Mouse (Mus musculus): ENCODE data around the gene Gm49373. TPM values are rescaled to one million over a fixed set of nuclear protein-coding genes. Genes with fewer than 3 reads are reported as not detected.

Gm49373 gene
- 1 to 10 TPM; 1.4 to 1.5 TPM for total RNA-seq (2021)
- long read RNA-seq = 0 reads

DNA sequence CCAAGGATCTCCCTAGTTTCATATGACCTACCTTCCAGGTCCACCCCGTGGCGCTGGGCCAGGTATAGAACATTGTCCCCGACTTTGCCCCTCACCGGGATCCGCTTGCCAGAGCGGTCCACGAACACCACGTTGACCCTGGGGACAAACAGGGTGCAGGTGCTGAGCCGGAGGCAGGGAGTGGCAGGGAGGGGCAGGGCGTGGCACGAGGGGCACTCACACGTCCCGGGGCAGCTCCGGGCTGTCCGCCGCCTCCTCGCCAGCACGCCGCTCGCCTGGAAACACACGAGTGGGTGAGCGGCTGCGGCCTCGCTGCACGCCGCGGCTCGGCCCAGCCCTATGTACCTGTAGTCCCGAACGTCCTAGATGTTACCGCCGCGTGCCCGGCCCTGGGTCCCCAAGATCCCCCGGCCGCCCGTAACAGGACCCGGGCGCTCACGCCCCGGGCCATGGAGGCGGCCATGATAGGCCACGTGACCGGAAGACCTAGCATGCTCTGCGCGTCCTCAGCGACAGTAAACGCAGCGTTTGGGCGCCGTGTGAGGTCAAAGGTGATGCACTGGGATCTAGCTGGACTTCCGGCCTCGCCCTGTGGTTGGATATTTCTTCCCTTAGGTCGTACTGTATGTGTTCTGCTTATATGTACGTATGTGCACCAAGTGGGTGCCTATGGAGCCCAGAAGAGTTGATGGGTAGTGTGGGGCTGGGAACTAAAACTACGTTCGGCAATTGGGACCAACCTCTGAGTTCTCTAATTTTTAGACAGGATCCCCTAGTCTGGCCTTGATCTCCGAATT lies at the start of gene Gm49373, which contains the start of gene Fdx1l:
TSS of gene Gm49373 (minus strand) at position 53 of the 797 bp plus-strand sequence.
TSS of gene Fdx1l (minus strand) at position 571 of the 797 bp plus-strand sequence.
- peak; percentile 89 to 91 for DNase-seq (ENCODE audit: low spot score in 2 of 2)

DNA sequence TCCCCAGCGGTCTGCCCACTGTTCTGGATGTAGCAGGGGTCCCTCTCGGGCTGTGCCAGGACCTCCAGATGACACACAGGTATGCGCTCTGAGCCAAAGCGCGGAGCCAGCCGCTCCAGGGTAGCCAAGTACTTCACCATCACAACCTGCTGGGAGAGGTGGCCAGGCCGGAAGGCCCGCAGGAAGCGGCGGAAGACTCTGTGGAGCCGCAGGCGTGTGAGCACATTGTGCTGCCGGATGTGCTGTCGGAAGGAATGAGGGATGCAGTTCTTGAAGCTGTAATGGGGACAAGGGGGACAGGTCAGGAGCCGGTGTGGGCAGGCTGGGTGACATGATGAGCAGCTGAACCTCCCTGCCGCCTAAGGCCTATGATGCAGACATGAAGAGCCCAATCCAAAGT lies 48.6 kb upstream of the Gm49373 start:
- no peak for DNase-seq (ENCODE audit: low spot score in 2 of 2)

DNA sequence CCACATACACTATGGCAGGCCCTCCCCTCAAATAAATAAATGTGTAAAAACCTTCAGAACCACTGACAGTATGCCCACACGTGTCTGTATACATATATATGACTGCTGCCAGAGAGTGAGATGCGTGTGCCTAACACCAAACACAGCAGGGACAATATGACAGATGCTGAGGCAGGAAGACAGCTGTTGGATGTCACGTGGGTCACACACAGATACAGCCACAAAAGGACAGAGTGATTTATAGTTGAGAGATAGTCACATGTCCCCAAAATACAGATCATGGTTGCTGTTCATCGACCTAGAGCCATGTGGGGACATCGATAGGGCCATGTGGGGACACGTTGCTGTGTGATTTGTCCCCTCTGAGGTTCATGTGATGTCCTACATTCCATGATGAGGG lies 44.2 kb upstream of the Gm49373 start:
- no peak for DNase-seq (ENCODE audit: low spot score in 2 of 2)

DNA sequence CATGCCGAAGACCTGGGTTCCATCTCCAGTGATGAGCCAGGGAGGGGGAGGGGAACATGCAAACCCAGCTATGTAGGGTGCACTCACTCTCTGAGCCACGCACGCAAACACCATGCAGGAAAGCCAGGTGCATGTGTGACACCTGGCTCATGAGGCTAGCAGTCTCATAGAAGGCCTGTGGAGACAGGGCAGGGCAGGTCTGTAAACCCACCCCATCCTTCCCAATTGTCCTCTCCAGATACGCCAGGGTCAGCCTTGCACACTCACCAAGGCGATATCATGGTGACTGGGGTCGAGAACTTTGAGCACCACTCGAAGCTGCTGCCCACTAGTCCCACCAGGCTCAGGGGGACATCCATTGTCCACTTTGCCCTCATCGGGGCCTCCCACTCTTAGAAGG lies 42.2 kb upstream of the Gm49373 start:
- no peak for DNase-seq (ENCODE audit: low spot score in 2 of 2)

DNA sequence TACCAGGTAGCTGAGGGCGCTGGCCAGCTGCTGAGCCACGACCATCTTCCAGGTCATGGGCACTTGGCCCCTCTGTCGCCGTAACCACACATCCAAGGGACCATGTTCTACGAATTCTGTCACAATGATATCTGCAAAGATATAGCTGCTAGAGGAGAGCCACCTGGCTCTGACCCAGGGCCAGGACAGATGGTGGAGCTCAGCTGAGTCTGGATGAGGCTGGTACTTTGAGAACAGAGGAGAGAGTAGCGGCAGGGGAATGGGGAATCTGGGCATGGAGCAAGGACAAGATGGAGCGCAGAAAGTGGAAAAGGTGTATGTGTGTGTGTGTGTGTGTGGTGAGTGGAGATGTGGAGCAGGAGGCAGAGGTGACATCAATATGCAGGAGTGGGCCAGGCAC lies 41.3 kb upstream of the Gm49373 start:
- no peak for DNase-seq (ENCODE audit: low spot score in 2 of 2)

DNA sequence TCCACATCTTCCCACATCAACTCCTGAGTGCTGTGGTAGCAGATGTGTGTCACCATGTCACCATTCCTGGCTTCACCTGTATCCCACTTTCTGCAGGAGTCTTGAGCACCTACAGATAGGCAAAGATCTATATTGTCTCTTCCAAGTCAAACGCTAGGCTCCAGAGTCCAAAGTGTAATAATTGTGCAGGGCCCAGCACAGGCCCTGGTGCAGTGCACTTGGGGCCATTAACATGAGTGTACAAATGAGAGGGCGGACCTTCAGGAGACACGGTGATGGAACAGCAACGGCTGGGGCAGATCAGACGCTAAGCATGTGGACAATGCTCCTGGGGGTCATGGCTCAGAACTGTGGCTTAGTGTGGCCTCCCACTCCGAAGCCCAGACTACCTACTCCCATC lies 40.9 kb upstream of the Gm49373 start:
- DNase-seq (ENCODE audit: low spot score in 2 of 2) = no peak

DNA sequence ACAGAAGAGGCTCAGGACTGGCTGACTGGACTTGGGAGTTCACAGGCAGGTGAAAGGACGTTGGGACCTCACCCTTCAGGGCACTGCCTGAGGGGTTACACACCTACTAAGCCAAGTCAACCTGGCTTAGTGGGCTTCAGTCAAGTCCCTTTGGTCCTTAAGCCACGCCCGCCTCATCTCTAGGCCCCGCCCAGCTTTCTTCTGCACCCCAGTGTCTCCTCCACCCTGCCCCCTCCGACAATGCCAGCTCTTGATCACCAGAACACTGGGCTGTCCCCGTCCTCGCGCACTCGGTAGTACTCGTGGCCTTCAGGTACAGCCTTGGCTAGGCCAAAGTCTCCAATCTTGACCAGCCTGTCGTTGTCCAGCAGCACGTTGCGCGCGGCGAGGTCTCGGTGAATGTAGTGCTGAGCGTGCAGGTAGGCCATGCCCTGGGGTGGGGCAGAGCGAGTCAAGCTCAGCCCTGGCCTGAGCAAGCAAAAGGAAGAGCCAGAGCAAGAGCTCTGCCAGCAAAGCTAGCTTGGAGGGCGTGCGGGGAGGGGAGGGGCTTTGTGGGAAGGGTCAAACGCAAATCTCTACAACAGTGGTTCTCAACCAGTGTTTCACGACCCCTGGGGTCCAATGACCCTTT lies 34.8 kb upstream of the Gm49373 start:
- DNase-seq (ENCODE audit: low spot score in 2 of 2) = no peak

DNA sequence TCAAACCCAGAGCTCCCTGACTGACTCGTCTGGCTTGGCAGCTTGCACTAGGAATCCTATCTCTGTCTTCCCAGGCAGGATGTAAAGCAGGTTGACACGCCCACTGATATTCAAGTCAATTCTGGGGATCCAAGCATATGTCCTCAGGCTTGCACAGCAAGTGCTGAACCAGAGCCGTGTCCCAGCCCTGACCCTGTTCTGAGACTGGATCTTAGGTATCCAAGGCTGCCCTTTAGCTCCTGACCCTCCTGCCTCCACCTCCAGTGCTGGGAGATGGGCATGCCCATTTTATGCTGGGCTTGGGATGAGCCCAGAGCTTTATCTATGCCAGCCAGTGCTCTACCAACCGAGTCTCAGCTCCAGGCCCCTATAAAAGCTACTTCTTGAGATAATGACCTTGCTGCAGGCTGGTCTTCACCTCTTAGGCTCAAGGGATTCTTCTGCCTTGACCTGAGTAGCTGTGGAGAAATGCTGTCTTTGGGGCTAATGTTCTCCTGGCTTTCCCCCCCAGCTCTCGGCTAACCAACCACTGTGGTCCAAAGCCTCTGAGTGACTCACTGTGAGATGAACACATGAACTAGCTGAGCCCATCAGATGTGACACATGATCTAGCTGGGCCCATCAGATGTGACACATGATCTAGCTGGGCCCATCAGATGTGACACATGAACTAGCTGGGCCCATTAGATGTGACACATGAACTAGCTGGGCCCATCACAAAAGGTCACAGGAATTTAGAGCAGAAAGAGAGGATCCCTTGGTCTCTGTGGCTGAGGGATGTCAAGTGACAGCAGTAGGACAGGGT lies 33.1 kb upstream of the Gm49373 start:
- DNase-seq (ENCODE audit: low spot score in 2 of 2) = no peak

DNA sequence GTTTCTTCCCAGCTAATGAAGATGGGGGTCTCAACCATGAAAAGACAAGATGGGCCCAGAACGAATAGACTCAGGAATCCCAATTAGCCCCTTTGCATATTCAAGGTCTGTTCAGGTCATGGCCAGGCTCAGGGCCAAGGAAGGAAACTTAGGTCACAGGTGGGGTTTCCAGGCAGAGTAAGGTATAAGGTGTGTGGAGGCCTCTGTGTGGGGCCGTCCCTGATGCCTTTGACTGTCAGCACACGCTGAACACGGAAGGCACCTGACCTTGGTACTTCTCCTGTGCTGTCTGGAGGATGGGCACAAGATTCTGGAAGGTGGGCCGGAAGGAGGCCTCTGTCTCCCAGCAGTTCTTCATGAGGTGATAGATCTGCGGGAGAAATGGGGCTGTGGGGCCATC lies 31.9 kb upstream of the Gm49373 start:
- no peak for DNase-seq (ENCODE audit: low spot score in 2 of 2)

DNA sequence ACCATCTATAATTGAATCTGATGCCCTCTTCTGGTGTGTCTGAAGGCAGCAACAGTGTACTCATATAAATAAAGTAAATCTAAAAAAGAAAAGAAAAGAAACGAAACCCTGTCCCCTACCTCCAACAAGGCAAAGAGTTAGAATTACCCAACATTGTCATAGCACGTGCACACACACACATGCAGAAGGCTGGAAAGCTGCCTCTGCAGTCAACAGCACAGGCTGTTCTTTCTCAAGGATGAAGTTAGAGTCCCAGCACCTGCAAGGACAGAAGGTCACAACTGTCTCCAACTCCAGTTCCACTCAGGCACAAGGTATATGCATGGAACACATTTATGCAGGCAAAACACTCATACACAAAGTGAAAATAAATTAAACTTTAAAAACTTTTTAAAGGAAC lies 29.2 kb upstream of the Gm49373 start:
- no peak for DNase-seq (ENCODE audit: low spot score in 2 of 2)

DNA sequence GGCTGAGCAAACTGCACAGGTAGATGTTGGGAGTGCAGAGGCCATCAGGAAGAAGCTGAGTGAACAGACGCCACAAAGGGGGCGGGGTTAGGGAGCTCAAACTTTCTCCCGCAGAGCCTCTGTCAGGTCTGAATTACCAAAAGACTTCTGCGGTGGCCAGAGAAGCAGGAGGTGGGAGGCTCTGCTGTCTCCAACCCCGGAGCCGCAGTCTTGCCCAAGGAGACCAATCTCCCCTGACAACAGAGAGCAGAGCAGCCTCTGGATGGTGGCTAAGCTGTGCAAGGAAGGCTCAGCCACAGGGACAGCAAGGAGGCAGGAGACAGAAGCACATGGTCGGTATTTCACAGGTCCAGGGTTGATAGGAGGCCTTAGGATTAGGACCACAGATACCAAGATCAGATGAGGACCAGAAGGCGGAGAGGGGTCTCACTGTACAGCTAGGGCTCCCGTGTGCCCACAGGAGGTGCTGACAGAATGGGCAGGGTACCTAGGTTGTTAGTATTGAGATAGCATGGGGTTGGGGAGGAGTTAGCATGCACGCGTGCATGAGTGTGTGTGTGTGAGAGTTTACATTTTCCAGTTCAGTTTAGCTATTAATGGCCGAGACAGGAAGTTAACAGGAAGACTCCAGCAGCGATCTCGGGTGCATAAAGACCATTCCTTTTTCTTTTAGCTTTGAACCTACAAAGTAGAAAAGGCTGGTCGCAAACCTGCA lies 27.7 kb upstream of the Gm49373 start:
- no peak for DNase-seq (ENCODE audit: low spot score in 2 of 2)

DNA sequence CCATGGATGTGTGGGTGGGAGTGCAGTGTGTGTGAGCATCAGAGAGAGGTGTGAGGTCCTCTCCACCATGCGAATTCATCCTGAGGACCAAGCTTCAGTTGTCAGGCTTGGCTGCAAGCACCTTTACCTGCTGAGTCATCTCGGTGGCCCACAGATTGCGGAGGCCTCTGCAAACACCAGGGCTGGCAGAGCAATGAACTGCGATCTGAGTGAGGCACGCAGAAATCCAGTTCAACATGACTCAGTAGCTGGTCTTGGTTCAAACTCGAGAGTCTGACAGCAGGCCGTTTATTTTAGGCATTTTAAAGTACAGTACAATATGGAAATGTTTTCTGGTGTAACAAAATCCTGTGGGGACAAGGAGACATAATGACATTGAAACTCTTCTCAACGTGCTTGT lies 24.9 kb upstream of the Gm49373 start:
- DNase-seq (ENCODE audit: low spot score in 2 of 2) = no peak

DNA sequence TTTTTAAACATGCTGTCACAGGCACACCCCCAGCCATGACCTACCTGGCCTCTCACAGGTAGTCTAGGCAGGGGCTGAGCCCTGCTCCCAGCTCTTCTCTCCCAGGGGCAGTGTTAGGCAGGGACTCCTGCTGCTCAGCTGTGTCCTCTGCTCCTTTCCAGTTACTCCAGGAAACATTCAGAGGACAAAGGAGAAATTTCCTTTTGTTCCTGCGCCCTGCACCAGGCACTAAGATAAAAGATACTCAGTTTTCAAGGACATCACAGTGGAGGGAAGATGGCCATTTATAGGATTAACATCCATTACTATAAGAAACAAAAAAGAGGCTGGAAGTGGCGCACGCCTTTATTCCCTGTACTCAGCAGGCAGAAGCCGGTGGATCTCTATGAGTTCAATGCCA lies 23.1 kb upstream of the Gm49373 start:
- DNase-seq (ENCODE audit: low spot score in 2 of 2) = no peak

DNA sequence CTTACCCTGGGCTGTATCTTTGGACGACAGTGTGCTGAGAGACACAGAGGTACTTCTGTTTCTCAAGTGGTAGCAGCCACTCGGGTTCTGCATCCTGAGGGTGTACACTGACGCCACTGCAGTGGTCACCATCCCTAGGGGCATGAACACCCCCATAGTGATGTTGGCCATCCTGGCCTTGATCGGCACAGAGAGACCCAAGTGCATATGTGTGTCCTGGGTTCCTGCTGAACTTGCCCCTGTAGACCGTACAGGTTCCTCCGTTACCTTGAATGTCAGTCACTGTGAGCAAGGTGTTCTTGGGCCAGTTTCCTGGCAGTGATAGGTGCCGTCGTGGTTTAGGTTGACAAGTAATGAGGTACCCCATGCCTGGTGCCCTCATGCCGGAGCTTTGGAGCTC lies 20.5 kb upstream of the Gm49373 start:
- no peak for DNase-seq (ENCODE audit: low spot score in 2 of 2)

DNA sequence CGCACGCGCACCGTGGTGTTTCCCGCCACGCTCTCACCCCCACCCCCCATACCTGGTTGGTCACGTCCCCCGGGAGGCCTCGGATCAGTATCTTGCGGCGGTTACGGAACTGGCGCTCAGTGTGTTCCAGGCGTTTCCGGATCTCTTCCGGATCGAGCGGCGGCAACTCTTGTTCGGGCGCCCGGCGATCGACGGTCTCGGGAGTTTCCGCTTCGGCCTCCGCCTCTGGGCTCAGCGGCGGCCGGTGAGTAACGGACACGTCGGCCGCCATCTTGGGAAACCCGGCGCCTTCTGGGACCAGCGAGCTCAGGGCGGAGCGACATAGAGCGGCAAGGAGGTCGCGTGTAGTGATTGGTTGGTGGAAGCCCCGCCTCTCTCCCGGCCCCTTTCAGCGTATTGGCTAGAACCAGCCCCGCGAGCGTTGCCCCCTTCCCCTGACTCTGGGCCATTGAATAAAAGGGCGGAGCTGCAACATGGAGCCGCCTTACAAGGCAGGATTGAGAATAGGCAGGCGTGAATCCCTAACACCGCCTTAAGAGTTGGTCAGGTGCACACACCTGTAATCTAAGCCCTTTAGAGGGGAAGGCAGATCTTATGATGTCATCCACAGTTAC lies 18.9 kb upstream of the Gm49373 start, which contains the start of the genes Gm38431 and Raver1:
TSS of gene Gm38431 (minus strand) at position 291 of the 614 bp plus-strand sequence.
TSS of gene Raver1 (minus strand) at position 302 of the 614 bp plus-strand sequence.
- peak; percentile 94 to 96 for DNase-seq (ENCODE audit: low spot score in 2 of 2)

DNA sequence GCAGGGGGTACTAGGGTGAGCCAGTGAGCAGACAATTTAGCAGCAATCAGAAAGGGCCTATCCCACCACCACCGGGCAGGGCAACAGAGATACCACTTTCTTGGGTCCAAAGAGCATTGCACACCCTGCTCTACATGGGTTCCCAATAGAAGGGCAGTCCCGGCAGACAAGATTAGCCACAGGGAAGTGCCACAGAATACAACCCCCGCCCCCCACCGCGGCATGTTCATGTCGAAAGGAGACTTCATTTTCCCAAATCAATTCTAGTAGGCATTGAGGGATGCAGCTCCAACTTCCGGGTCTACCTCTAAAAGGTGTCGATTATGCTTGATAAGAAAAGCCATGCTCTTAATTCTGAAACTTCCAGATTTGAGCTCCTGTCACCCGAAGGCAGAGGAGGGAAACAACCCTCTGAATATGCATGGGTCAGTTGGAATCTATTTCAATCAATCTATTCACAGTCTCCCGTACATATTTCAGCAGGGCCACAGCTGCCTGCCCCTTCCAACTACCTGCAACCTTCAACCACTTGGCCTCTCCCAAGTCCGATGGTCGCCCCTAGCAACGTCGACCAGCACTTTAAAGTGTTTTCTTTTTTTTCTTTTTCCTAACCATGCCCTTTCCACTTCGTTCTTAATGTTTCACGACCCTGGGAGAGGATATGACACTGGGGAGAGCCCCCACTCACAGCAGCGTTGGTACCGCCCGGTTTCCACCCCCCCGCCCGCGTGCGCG lies 18.2 kb upstream of the Gm49373 start:
- DNase-seq (ENCODE audit: low spot score in 2 of 2) = no peak

DNA sequence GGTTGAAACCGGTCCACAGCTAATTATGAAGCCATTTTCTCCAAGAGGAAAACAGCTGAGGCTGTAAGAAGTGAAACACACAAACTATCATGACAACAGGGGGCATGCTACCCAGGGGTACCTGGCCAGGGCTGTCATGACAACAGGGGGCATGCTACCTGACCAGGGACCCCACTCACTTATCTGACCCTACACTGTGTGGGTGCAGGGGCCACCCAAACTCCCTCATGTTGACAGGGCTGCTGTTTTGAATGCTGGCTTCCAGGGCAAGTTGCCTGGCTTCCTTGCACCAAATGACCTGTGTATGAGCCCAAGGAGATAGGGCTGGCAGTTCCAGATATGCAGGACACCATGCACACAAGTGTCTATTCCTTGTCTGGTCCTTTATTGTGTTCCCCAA lies 17.6 kb upstream of the Gm49373 start:
- DNase-seq (ENCODE audit: low spot score in 2 of 2) = no peak

DNA sequence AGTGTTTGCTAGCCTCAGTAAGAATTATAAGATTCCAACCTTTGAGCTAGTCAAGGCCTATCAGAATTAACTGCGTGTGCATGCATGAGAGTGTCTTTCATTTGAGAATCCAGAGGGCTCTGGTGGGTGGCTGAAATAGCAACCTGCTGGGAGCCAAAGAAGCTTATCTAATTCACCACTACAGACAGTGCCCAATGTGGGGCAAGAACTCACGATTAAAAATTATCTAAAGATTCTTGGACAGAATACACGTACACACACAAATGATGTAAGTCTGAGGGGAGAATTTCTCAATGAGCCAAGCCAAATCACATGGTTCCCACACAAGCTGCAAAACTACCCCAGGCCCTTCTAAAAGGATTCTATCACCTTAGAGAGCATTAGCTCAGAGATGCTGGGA lies 10.4 kb upstream of the Gm49373 start:
- DNase-seq (ENCODE audit: low spot score in 2 of 2) = no peak

DNA sequence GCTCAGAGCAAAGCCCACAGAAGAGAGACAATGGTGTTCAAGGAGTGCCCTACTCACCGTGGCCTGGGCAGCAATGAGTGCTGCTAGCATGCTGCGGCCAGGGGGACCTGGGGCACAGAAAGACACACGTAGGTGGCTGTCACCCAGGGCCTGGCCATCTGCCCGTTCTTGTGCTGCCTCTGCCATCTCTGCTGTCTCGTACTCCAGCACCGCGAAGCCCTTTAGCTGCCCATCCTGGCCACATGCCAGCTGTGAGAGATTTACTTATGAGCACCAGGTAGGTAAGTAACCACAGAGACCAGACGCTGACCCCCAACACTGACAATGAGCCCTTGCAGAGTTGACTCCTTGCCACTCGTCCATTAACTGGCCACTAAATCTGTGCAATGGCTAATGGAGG lies 8.2 kb upstream of the Gm49373 start:
- DNase-seq (ENCODE audit: low spot score in 2 of 2) = no peak

DNA sequence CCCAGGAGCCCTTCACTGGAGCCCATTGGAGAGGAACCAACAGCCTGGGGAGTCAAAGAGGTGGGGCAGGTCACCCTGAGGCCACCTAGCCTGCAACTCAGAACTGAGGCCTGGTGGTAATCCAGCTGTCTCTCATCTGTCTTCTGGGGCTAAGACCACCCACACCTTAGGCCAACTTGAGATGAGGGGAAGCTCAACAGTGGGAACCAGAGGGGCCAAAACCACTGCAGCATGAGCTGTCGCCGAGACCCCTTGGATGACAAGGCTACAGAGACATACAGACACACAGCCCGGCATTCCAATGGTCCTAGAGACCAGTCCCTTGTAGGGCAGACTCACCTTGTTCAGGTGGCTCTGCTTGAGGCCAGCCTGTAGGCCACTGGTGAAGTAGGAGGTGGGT lies 2.7 kb upstream of the Gm49373 start:
- no peak for DNase-seq (ENCODE audit: low spot score in 2 of 2)
